Mouse (Mus musculus): ENCODE data around the gene Sac3d1. TPM values are rescaled to one million over a fixed set of nuclear protein-coding genes. Genes with fewer than 3 reads are reported as not detected.

Gene Sac3d1
- polyA plus RNA-seq, 1 experiment from 2014 or later = 46.3 TPM

- Histone ChIP-seq H3K27ac (replicated peaks; ENCODE audit: low read depth, low read length) (peak overlapping the region; percentile 89), H3K9ac (ENCODE audit: low read depth, low read length) (peak overlapping the region; percentile 69), H3K4me1 (ENCODE audit: control insufficient read depth, insufficient read depth, low read length) (peaks cover 3% of the 10 kb centered on the region), H3K27me3 (replicated peaks; ENCODE audit: control insufficient read depth, insufficient read depth, low read length) (no peaks in the 10 kb centered on the region), H3K9me3 (ENCODE audit: control insufficient read depth, low read length) (no peaks in the 10 kb centered on the region), H3K4me3 (ENCODE audit: low read depth, low read length) (peak overlapping the region; percentile 60), H3K36me3 (ENCODE audit: control insufficient read depth, insufficient read depth, low read length) (no peaks in the 10 kb centered on the region), H3K4me2 (ENCODE audit: low read depth, low read length) (peak overlapping the region; percentile 58)
- DNase-seq (ENCODE audit: low spot score) (no peak), ATAC-seq (ENCODE audit: low read depth) (no peak)
- WGBS = 70% methylated on average over 10 of the region's 10 CpGs
Measured at GRCm38 (mm10) chr19:6126789-6127580, 8.5 kb upstream of the Sac3d1 start.

GRCm38 (mm10) chr19:6126289-6126688 is 7.8 kb upstream of the Sac3d1 start:
- 29% methylated on average over 4 of the region's 4 CpGs for WGBS
- Histone ChIP-seq H3K9ac (ENCODE audit: low read depth, low read length) (no peak overlapping the region), H3K9me3 (ENCODE audit: control insufficient read depth, low read length) (no peaks in the 10 kb centered on the region), H3K4me2 (ENCODE audit: low read depth, low read length) (no peak overlapping the region), H3K36me3 (ENCODE audit: control insufficient read depth, insufficient read depth, low read length) (0 out of 2 replicates have a peak, but pooled peaks cover 5% of the 10 kb centered on the region), H3K4me3 (ENCODE audit: low read depth, low read length) (no peak overlapping the region), H3K4me1 (ENCODE audit: control insufficient read depth, insufficient read depth, low read length) (peaks cover 3% of the 10 kb centered on the region), H3K27ac (replicated peaks; ENCODE audit: low read depth, low read length) (no peak overlapping the region), H3K27me3 (replicated peaks; ENCODE audit: control insufficient read depth, insufficient read depth, low read length) (no peaks in the 10 kb centered on the region)
- ATAC-seq (ENCODE audit: low read depth) (no peak), DNase-seq (ENCODE audit: low spot score) (peak; percentile 39)

- Histone ChIP-seq H3K36me3 (ENCODE audit: control insufficient read depth, insufficient read depth, low read length) (0 out of 2 replicates have a peak, but pooled peaks cover 8% of the 10 kb centered on the region), H3K4me2 (ENCODE audit: low read depth, low read length) (no peak overlapping the region), H3K27me3 (replicated peaks; ENCODE audit: control insufficient read depth, insufficient read depth, low read length) (no peaks in the 10 kb centered on the region), H3K27ac (replicated peaks; ENCODE audit: low read depth, low read length) (no peak overlapping the region), H3K4me1 (ENCODE audit: control insufficient read depth, insufficient read depth, low read length) (peaks cover 3% of the 10 kb centered on the region), H3K4me3 (ENCODE audit: low read depth, low read length) (no peak overlapping the region), H3K9me3 (ENCODE audit: control insufficient read depth, low read length) (no peaks in the 10 kb centered on the region), H3K9ac (ENCODE audit: low read depth, low read length) (no peak overlapping the region)
- ATAC-seq (ENCODE audit: low read depth) (no peak), DNase-seq (ENCODE audit: low spot score) (no peak)
- WGBS = 70% methylated on average over 2 of the region's 2 CpGs
Measured at GRCm38 (mm10) chr19:6124898-6125297, 6.4 kb upstream of the Sac3d1 start.

GRCm38 (mm10) chr19:6123330-6123729 is 4.9 kb upstream of the Sac3d1 start:
- peak; percentile 27 for DNase-seq (ENCODE audit: low spot score)
- WGBS = 53% methylated on average over 8 of the region's 8 CpGs
- no peak overlapping the region for H3K27ac ChIP-seq (replicated peaks; ENCODE audit: low read depth, low read length)

GRCm38 (mm10) chr19:6121761-6122160 is 3.3 kb upstream of the Sac3d1 start:
- H3K27me3 ChIP-seq (replicated peaks; ENCODE audit: control insufficient read depth, insufficient read depth, low read length) = no peaks in the 10 kb centered on the region
- no peak overlapping the region for H3K4me2 ChIP-seq (ENCODE audit: low read depth, low read length)
- ATAC-seq (ENCODE audit: low read depth) (no peak), DNase-seq (ENCODE audit: low spot score) (no peak)
- H3K36me3 ChIP-seq (ENCODE audit: control insufficient read depth, insufficient read depth, low read length) = 0 out of 2 replicates have a peak, but pooled peaks cover 8% of the 10 kb centered on the region
- H3K27ac ChIP-seq (replicated peaks; ENCODE audit: low read depth, low read length) = no peak overlapping the region
- H3K9ac ChIP-seq (ENCODE audit: low read depth, low read length) = no peak overlapping the region
- 25% methylated on average over 9 of the region's 19 CpGs for WGBS
- no peak overlapping the region for H3K4me3 ChIP-seq (ENCODE audit: low read depth, low read length)
- H3K4me1 ChIP-seq (ENCODE audit: control insufficient read depth, insufficient read depth, low read length) = peaks cover 10% of the 10 kb centered on the region
- H3K9me3 ChIP-seq (ENCODE audit: control insufficient read depth, low read length) = no peaks in the 10 kb centered on the region

More at GRCm38 (mm10) chr19:6123330-6123729, 4.9 kb upstream of the Sac3d1 start:
- no peaks in the 10 kb centered on the region for H3K9me3 ChIP-seq (ENCODE audit: control insufficient read depth, low read length)
- no peak for ATAC-seq (ENCODE audit: low read depth)
- no peak overlapping the region for H3K4me2 ChIP-seq (ENCODE audit: low read depth, low read length)
- no peak overlapping the region for H3K4me3 ChIP-seq (ENCODE audit: low read depth, low read length)
- 0 out of 2 replicates have a peak overlapping the region, but pooled peaks have one; percentile 1 for H3K9ac ChIP-seq (ENCODE audit: low read depth, low read length)
- no peaks in the 10 kb centered on the region for H3K27me3 ChIP-seq (replicated peaks; ENCODE audit: control insufficient read depth, insufficient read depth, low read length)
- H3K4me1 ChIP-seq (ENCODE audit: control insufficient read depth, insufficient read depth, low read length) = peaks cover 4% of the 10 kb centered on the region
- H3K36me3 ChIP-seq (ENCODE audit: control insufficient read depth, insufficient read depth, low read length) = 0 out of 2 replicates have a peak, but pooled peaks cover 8% of the 10 kb centered on the region

- Histone ChIP-seq H3K27me3 (replicated peaks; ENCODE audit: control insufficient read depth, insufficient read depth, low read length) (no peaks in the 10 kb centered on the region), H3K4me3 (ENCODE audit: low read depth, low read length) (peak overlapping the region; percentile 86), H3K4me2 (ENCODE audit: low read depth, low read length) (peak overlapping the region; percentile 84), H3K4me1 (ENCODE audit: control insufficient read depth, insufficient read depth, low read length) (peaks cover 12% of the 10 kb centered on the region), H3K9me3 (ENCODE audit: control insufficient read depth, low read length) (no peaks in the 10 kb centered on the region), H3K27ac (replicated peaks; ENCODE audit: low read depth, low read length) (peak overlapping the region; percentile 75), H3K36me3 (ENCODE audit: control insufficient read depth, insufficient read depth, low read length) (peaks cover 32% of the 10 kb centered on the region), H3K9ac (ENCODE audit: low read depth, low read length) (peak overlapping the region; percentile 82)
- ATAC-seq (ENCODE audit: low read depth) = peak; percentile 24; the same call in 1 of the 2 replicates
- DNase-seq (ENCODE audit: low spot score) = no peak
- 1% methylated on average over 8 of the region's 8 CpGs for WGBS
Measured at GRCm38 (mm10) chr19:6118677-6119185, 281 bp upstream of the Sac3d1 start.

GRCm38 (mm10) chr19:6117346-6117985 is 984 bp downstream of the Sac3d1 start:
- Histone ChIP-seq H3K27me3 (replicated peaks; ENCODE audit: control insufficient read depth, insufficient read depth, low read length) (no peaks in the 10 kb centered on the region), H3K9me3 (ENCODE audit: control insufficient read depth, low read length) (no peaks in the 10 kb centered on the region), H3K4me3 (ENCODE audit: low read depth, low read length) (peak overlapping the region; percentile 86), H3K27ac (replicated peaks; ENCODE audit: low read depth, low read length) (peak overlapping the region; percentile 93), H3K9ac (ENCODE audit: low read depth, low read length) (peak overlapping the region; percentile 82), H3K4me2 (ENCODE audit: low read depth, low read length) (peak overlapping the region; percentile 84), H3K36me3 (ENCODE audit: control insufficient read depth, insufficient read depth, low read length) (peaks cover 32% of the 10 kb centered on the region), H3K4me1 (ENCODE audit: control insufficient read depth, insufficient read depth, low read length) (peaks cover 12% of the 10 kb centered on the region)
- WGBS = 6% methylated on average over 22 of the region's 32 CpGs
- DNase-seq (ENCODE audit: low spot score) (no peak), ATAC-seq (ENCODE audit: low read depth) (no peak)

- Histone ChIP-seq H3K27ac (replicated peaks; ENCODE audit: low read depth, low read length) (no peak overlapping the region), H3K4me2 (ENCODE audit: low read depth, low read length) (peak overlapping the region; percentile 84; the same call in 1 of the 2 replicates)
Measured at GRCm38 (mm10) chr19:6116113-6116850, 2.2 kb downstream of the Sac3d1 start.

More at GRCm38 (mm10) chr19:6116113-6116850, 2.2 kb downstream of the Sac3d1 start:
- DNase-seq (ENCODE audit: low spot score) = no peak
- Histone ChIP-seq H3K9me3 (ENCODE audit: control insufficient read depth, low read length) (no peaks in the 10 kb centered on the region), H3K4me1 (ENCODE audit: control insufficient read depth, insufficient read depth, low read length) (peaks cover 12% of the 10 kb centered on the region), H3K9ac (ENCODE audit: low read depth, low read length) (no peak overlapping the region), H3K27me3 (replicated peaks; ENCODE audit: control insufficient read depth, insufficient read depth, low read length) (no peaks in the 10 kb centered on the region), H3K36me3 (ENCODE audit: control insufficient read depth, insufficient read depth, low read length) (peaks cover 27% of the 10 kb centered on the region), H3K4me3 (ENCODE audit: low read depth, low read length) (no peak overlapping the region)
- no peak for ATAC-seq (ENCODE audit: low read depth)
- 91% methylated on average over 14 of the region's 15 CpGs for WGBS
